ENCODE assay signal across 19 mouse cellular contexts in genomic region chr2:129602856-129603255, GRCm38 (mm10). TPM values are rescaled to one million over a fixed set of nuclear protein-coding genes. Genes with fewer than 3 reads are reported as not detected.
A peak's percentile ranks its signal among the peaks of the same experiment; 100 is the strongest.
DNase-seq lines count a peak whose midpoint lies in the region; ATAC-seq and TF ChIP-seq lines count a peak whose summit lies in the region.
"Had no signal": no experiment of that assay in that cellular context is flagged by ENCODE, and none has a peak within 500 bp of the region (broad histone marks: within the 10 kb centered on the region; RNA-seq: fewer than 3 reads in every experiment).

No protein-coding gene starts in this region.

- WGBS in midbrain, embryonic 11.5 days, result 92% methylated on average over 7 of the region's 7 CpGs
- WGBS in midbrain, embryonic 10.5 days, result 93% methylated on average over 7 of the region's 7 CpGs
- WGBS in macrophage (ENCODE audit: missing documents), result 97% methylated on average over 4 of the region's 7 CpGs

- H3K9ac ChIP-seq in midbrain, embryonic 11.5 days (ENCODE audit: low read length), result no peak overlapping the region
- H3K9ac ChIP-seq: embryonic facial prominence, embryonic 12.5 days; forebrain, embryonic 13.5 days; forebrain, embryonic 15.5 days had no signal

- DNase-seq in layer of hippocampus, adult 2 months (ENCODE audit: low spot score in 2 of 2), result no peak
- DNase-seq in layer of hippocampus, adult 8-10 months (ENCODE audit: low spot score in 2 of 2), result no peak
- DNase-seq in midbrain, embryonic 11.5 days (ENCODE audit: low spot score, missing footprints), result peak; percentile 64
- no peak for DNase-seq in midbrain, embryonic 10.5 days (ENCODE audit: low spot score)
- DNase-seq: adrenal gland, adult 2 months; adrenal gland, postnatal 10 days; adrenal gland, postnatal 25 days; cerebellum, adult 11-12 months; cerebellum, adult 2 months; cerebellum, adult 9-10 months; cerebellum, postnatal 10 days; cerebellum, postnatal 25 days had no signal

- H3K4me3 ChIP-seq in layer of hippocampus, adult 2 months, result no peak overlapping the region
- no peak overlapping the region for H3K4me3 ChIP-seq in midbrain, embryonic 11.5 days (ENCODE audit: low read depth, low read length)
- H3K4me3 ChIP-seq in midbrain, embryonic 10.5 days, result no peak overlapping the region
- H3K4me3 ChIP-seq in macrophage (ENCODE audit: inconsistent target), result no peak overlapping the region
- H3K4me3 ChIP-seq: embryonic facial prominence, embryonic 10.5 days; embryonic facial prominence, embryonic 12.5 days; forebrain, embryonic 13.5 days; forebrain, embryonic 15.5 days had no signal

- H3K79me2 ChIP-seq in macrophage (ENCODE audit: inconsistent target), result peaks cover 100% of the 10 kb centered on the region

- H3K27ac ChIP-seq in layer of hippocampus, adult 2 months, result peak overlapping the region; percentile 39; the same call in 1 of the 2 replicates
- no peak overlapping the region for H3K27ac ChIP-seq in midbrain, embryonic 11.5 days (ENCODE audit: low read depth, low read length)
- no peak overlapping the region for H3K27ac ChIP-seq in midbrain, embryonic 10.5 days (replicated peaks)
- H3K27ac ChIP-seq in macrophage, result peak overlapping the region; percentile 100; the same call in 1 of the 2 replicates
- H3K27ac ChIP-seq: embryonic facial prominence, embryonic 12.5 days; forebrain, embryonic 13.5 days; forebrain, embryonic 15.5 days had no signal

- no peaks in the 10 kb centered on the region for H3K36me3 ChIP-seq in midbrain, embryonic 11.5 days (ENCODE audit: control insufficient read depth, insufficient read depth, low read length)
- no peaks in the 10 kb centered on the region for H3K36me3 ChIP-seq in midbrain, embryonic 10.5 days
- H3K36me3 ChIP-seq in macrophage (ENCODE audit: inconsistent target), result peaks cover 74% of the 10 kb centered on the region
- H3K36me3 ChIP-seq: embryonic facial prominence, embryonic 10.5 days; embryonic facial prominence, embryonic 12.5 days; forebrain, embryonic 15.5 days had no signal

- no peak for TF ChIP-seq CTCF in layer of hippocampus, adult 2 months (conservative IDR thresholded peaks at IDR 0.05)

- no peaks in the 10 kb centered on the region for H3K27me3 ChIP-seq in midbrain, embryonic 11.5 days (ENCODE audit: control insufficient read depth, insufficient read depth, low read length)
- no peaks in the 10 kb centered on the region for H3K27me3 ChIP-seq in midbrain, embryonic 10.5 days (ENCODE audit: low read depth, poor library complexity, severe bottlenecking)
- H3K27me3 ChIP-seq: embryonic facial prominence, embryonic 12.5 days; forebrain, embryonic 13.5 days; forebrain, embryonic 15.5 days had no signal

- no peak for ATAC-seq in midbrain, embryonic 11.5 days (ENCODE audit: low FRiP score)
- ATAC-seq in megakaryocyte, adult 5-6 weeks (ENCODE audit: poor library complexity, severe bottlenecking), result no peak

- H3K4me1 ChIP-seq in midbrain, embryonic 11.5 days (ENCODE audit: control insufficient read depth, insufficient read depth, low read length), result peaks cover 11% of the 10 kb centered on the region
- peaks cover 47% of the 10 kb centered on the region for H3K4me1 ChIP-seq in midbrain, embryonic 10.5 days

- H3K9me3 ChIP-seq in midbrain, embryonic 11.5 days (ENCODE audit: control insufficient read depth, low read length), result no peaks in the 10 kb centered on the region
- no peaks in the 10 kb centered on the region for H3K9me3 ChIP-seq in midbrain, embryonic 10.5 days (replicated peaks)
- H3K9me3 ChIP-seq: embryonic facial prominence, embryonic 10.5 days; embryonic facial prominence, embryonic 12.5 days; forebrain, embryonic 13.5 days; forebrain, embryonic 15.5 days had no signal

- H3K4me2 ChIP-seq in midbrain, embryonic 11.5 days, result no peak overlapping the region
- H3K4me2 ChIP-seq: embryonic facial prominence, embryonic 12.5 days; forebrain, embryonic 13.5 days; forebrain, embryonic 15.5 days had no signal

RNA-seq across cellular contexts. Expression of gene Sirpa, which starts 10.2 kb away (rescaled TPM):
- 100 to 1,000 TPM; 279 to 289 TPM for total RNA-seq in layer of hippocampus, adult 2 months (2021)
- total RNA-seq in layer of hippocampus, adult 8-10 months (2022), result 100 to 1,000 TPM; 317 to 358 (median 338) TPM
- 16.0 and 17.9 TPM in 2 replicates for polyA plus RNA-seq in midbrain, embryonic 11.5 days (2014; fragmentation: Nextera tagmentation; extraction: Ambion mirVana)
- polyA plus RNA-seq in midbrain, embryonic 10.5 days (2016; fragmentation: Nextera tagmentation; extraction: Ambion mirVana), result 15.7 and 16.0 TPM in 2 replicates
- 1,000 to 10,000 TPM in 25 of 26 experiments, 100 to 1,000 TPM in 1; 486 to 5,251 (median 2,764) TPM for total RNA-seq in macrophage (2018; cell fraction: chromatin; rRNA removed)
- total RNA-seq in macrophage (2018; cell fraction: cytosol; rRNA removed), result 1,000 to 10,000 TPM; 1,654 to 2,625 (median 2,091) TPM
- total RNA-seq in macrophage (2018; cell fraction: nucleus; rRNA removed), result 1,000 to 10,000 TPM in 25 of 26 experiments, 100 to 1,000 TPM in 1; 968 to 4,930 (median 3,847) TPM
- polyA plus RNA-seq in macrophage (2018), result 1,368 to 2,259 TPM (median 1,677 TPM) in 3 replicates
- 290 and 306 TPM in 2 replicates for total RNA-seq in megakaryocyte, adult 5-6 weeks (2015)
- total RNA-seq in megakaryocyte, adult 5-6 weeks (2017), result 325 and 361 TPM in 2 replicates
- total RNA-seq: MEL had no signal

Comparison
In these comparisons a context has a peak if more than half of its experiments do, and no peak if none do; other contexts are left out.
1. H3K27ac ChIP-seq: peak in layer of hippocampus, adult 2 months (single experiment) and macrophage (single experiment); none in midbrain, embryonic 11.5 days (single experiment) and midbrain, embryonic 10.5 days (single experiment).